Mouse (Mus musculus): ENCODE data around the gene Pde6d.
"Not testable (repeated sequence)": the region's sequence is repeated elsewhere in the genome, so short reads cannot be mapped to it uniquely, and the experiment has no call there.

The Pde6d gene

GRCm38 (mm10) chr1:86526116-86526788, 56.2 kb downstream of the Pde6d start, which contains the start of gene Ptma:
Gene Ptma, plus strand, starts transcription at chr1:86526726.
- DNase-seq (ENCODE audit: low spot score) = peak; percentile 98

GRCm38 (mm10) chr1:86525499-86526115, 56.8 kb downstream of the Pde6d start:
- peak; percentile 68 for DNase-seq (ENCODE audit: low spot score)

GRCm38 (mm10) chr1:86524619-86525498, 57.6 kb downstream of the Pde6d start:
- DNase-seq (ENCODE audit: low spot score) = peak; percentile 100

- DNase-seq (ENCODE audit: low spot score) = no peak
Observed at GRCm38 (mm10) chr1:86523776-86524618, 58.4 kb downstream of the Pde6d start.

- DNase-seq (ENCODE audit: low spot score) = peak; percentile 84
Observed at GRCm38 (mm10) chr1:86522286-86522871, 60.0 kb downstream of the Pde6d start.

- no peak for DNase-seq (ENCODE audit: low spot score)
Observed at GRCm38 (mm10) chr1:86520361-86520760, 62.1 kb downstream of the Pde6d start.

- DNase-seq (ENCODE audit: low spot score) = no peak
Observed at GRCm38 (mm10) chr1:86517076-86517475, 65.4 kb downstream of the Pde6d start.

GRCm38 (mm10) chr1:86515715-86516410, 66.6 kb downstream of the Pde6d start:
- no peak for DNase-seq (ENCODE audit: low spot score)

- not testable (repeated sequence) for DNase-seq (ENCODE audit: low spot score)
Observed at GRCm38 (mm10) chr1:86513031-86513430, 69.4 kb downstream of the Pde6d start.

GRCm38 (mm10) chr1:86512154-86512720, 70.2 kb downstream of the Pde6d start:
- DNase-seq (ENCODE audit: low spot score) = no peak

- DNase-seq (ENCODE audit: low spot score) = no peak
Observed at GRCm38 (mm10) chr1:86510676-86511441, 71.6 kb downstream of the Pde6d start.

- no peak for DNase-seq (ENCODE audit: low spot score)
Observed at GRCm38 (mm10) chr1:86510266-86510665, 72.2 kb downstream of the Pde6d start.

GRCm38 (mm10) chr1:86509410-86509809, 73.0 kb downstream of the Pde6d start:
- DNase-seq (ENCODE audit: low spot score) = peak; percentile 90

- no peak for DNase-seq (ENCODE audit: low spot score)
Observed at GRCm38 (mm10) chr1:86507866-86508265, 74.6 kb downstream of the Pde6d start.

- DNase-seq (ENCODE audit: low spot score) = no peak
Observed at GRCm38 (mm10) chr1:86506420-86506819, 76.0 kb downstream of the Pde6d start.

- DNase-seq (ENCODE audit: low spot score) = no peak
Observed at GRCm38 (mm10) chr1:86505461-86505860, 77.0 kb downstream of the Pde6d start.

- DNase-seq (ENCODE audit: low spot score) = no peak
Observed at GRCm38 (mm10) chr1:86504697-86505421, 77.6 kb downstream of the Pde6d start.

- DNase-seq (ENCODE audit: low spot score) = peak; percentile 97
Observed at GRCm38 (mm10) chr1:86503906-86504696, 78.3 kb downstream of the Pde6d start.

Measured in urinary bladder, postnatal 14 days (tissue).